Mouse (Mus musculus): ENCODE measurements around the gene Olfr770. TPM values are rescaled to one million over a fixed set of nuclear protein-coding genes. Genes with fewer than 3 reads are reported as not detected.
"Not testable (repeated sequence)": the region's sequence is repeated elsewhere in the genome, so short reads cannot be mapped to it uniquely, and the experiment has no call there.

Olfr770 gene
- polyA plus RNA-seq (2012; fragmentation: generic; extraction: Trizol): not detected
- long read RNA-seq, experiment 1: 0 reads
- long read RNA-seq, experiment 2: 0 reads

DNA sequence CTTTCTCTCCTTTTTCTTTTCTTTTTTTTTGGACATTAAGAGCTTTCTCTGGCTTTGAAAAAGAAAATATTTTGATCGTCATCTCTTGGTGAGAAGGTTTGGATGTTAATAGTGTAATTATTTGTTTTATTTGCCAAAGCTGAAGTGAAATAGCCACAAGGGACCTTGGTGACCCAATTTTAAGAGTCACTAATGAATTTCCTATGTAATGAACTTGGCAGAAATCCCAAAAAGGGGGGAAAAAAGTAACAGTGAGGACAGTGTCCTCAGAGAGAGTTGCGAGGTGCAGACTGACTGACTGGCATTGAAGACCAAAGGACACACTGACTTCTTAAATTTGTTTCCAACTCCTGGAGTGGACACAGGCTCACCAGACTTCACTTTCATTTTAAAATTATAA, at the start of gene Olfr770:
Olfr770 (minus strand) TSS at position 101 of the 400 bp plus-strand sequence.
- no peaks in the 10 kb centered on the region for H3K27me3 ChIP-seq (ENCODE audit: control insufficient read depth, insufficient read depth, insufficient read length)
- TF ChIP-seq MYOD1 (IDR thresholded peaks at IDR 0.05; ENCODE audit: control insufficient read depth, insufficient read length, low read depth): no peak
- no peaks in the 10 kb centered on the region for H3K79me3 ChIP-seq (ENCODE audit: low read depth)
- no peak within 1 kb of the TSS for H3K4me3 ChIP-seq (ENCODE audit: insufficient read depth, poor library complexity, severe bottlenecking)
- no peak within 1 kb of the TSS for H3ac ChIP-seq (ENCODE audit: control insufficient read depth, insufficient read length, low read depth)
- H3K79me2 ChIP-seq (ENCODE audit: control insufficient read depth, insufficient read depth): no peaks in the 10 kb centered on the region
- no peaks in the 10 kb centered on the region for H3K36me3 ChIP-seq (ENCODE audit: control insufficient read depth, insufficient read depth)

DNA sequence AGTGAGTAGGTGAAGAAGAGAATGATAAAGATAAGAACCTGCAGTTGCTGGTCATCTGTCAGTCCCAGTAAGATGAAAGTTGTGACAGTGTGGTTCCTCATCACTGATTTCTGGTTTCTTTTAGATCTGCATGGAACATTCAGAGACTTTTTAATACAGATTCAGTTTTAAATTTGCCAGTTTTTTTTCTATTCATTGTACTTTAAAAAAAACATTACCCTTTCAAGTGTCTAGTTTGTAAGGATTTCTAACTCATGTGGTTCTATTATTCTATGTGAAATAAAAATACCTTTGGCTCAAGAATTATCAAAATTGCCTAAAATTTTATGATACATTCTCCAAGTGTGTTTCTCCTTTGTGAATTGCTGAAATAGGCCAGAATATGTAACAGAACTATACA, 48.5 kb upstream of the Olfr770 start, which contains the start of gene Olfr773:
Olfr773 (minus strand) TSS at position 101 of the 400 bp plus-strand sequence.
- H3K79me3 ChIP-seq (ENCODE audit: low read depth); H3K36me3 ChIP-seq (ENCODE audit: control insufficient read depth, insufficient read depth); H3K27me3 ChIP-seq (ENCODE audit: control insufficient read depth, insufficient read depth, insufficient read length); H3ac ChIP-seq (ENCODE audit: control insufficient read depth, insufficient read length, low read depth); H3K4me3 ChIP-seq (ENCODE audit: insufficient read depth, poor library complexity, severe bottlenecking); H3K79me2 ChIP-seq (ENCODE audit: control insufficient read depth, insufficient read depth): not testable (repeated sequence)

DNA sequence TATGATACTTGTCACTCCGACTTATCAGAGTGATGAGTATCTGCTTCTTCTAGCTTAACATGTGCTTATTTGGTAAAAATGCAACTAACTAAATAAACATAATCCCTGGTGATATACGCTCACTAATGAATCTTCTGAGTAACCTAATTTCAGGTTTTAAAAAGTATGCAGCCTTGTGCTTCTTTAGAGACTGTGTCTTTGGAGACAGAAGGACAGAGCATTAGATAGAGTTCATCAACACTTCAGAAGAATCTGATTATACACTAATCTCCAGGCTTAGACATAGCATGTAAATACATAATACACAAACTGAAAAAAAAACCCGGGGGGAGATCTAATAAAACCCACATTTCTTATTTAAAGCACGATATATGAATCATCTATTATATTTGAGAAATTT, 39.0 kb upstream of the Olfr770 start, which contains the start of gene Olfr772:
Olfr772 (minus strand) TSS at position 101 of the 400 bp plus-strand sequence.
- H3K79me2 ChIP-seq (ENCODE audit: control insufficient read depth, insufficient read depth); H3K4me3 ChIP-seq (ENCODE audit: insufficient read depth, poor library complexity, severe bottlenecking); H3K27me3 ChIP-seq (ENCODE audit: control insufficient read depth, insufficient read depth, insufficient read length); H3K79me3 ChIP-seq (ENCODE audit: low read depth); H3ac ChIP-seq (ENCODE audit: control insufficient read depth, insufficient read length, low read depth); H3K36me3 ChIP-seq (ENCODE audit: control insufficient read depth, insufficient read depth): not testable (repeated sequence)

DNA sequence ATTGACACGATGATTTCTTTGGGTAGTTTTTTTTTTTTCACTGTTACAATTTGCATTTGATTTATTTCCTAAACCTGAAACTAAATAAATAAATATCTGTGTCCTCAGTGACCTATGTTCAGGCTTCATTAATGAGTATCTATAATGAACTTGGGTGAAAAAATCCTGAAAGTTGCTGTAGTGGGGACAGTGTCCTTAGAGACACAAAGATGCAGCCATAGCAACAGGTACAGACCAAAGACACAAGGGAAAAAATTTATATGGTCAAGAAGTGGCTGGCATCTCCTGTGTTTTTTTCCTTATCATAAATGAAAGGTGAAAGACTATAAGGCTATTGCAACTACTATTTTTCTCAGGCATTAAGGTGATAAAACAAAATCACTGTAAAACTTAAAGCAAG, 25.9 kb upstream of the Olfr770 start, which contains the start of gene Olfr771:
Olfr771 (minus strand) TSS at position 101 of the 400 bp plus-strand sequence.
- TF ChIP-seq CTCF (IDR thresholded peaks at IDR 0.05; ENCODE audit: control insufficient read depth, insufficient read depth, insufficient read length): no peak
- TF ChIP-seq MYOD1 (IDR thresholded peaks at IDR 0.05; ENCODE audit: control insufficient read depth, insufficient read length, low read depth): no peak
- no peak for TF ChIP-seq FOSL1 (IDR thresholded peaks at IDR 0.05; ENCODE audit: insufficient read depth, low read length, poor library complexity, severe bottlenecking)
- TF ChIP-seq CEBPB (IDR thresholded peaks at IDR 0.05; ENCODE audit: low read depth): no peak
- no peak for TF ChIP-seq USF1 (IDR thresholded peaks at IDR 0.05; ENCODE audit: low read depth)
- TF ChIP-seq MYOG (IDR thresholded peaks at IDR 0.05; ENCODE audit: control insufficient read depth, extremely low read depth, insufficient read length): no peak
- TF ChIP-seq MAX (IDR thresholded peaks at IDR 0.05): no peak
- Histone ChIP-seq H3K27me3 (ENCODE audit: control insufficient read depth, insufficient read depth, insufficient read length) (no peaks in the 10 kb centered on the region), H3ac (ENCODE audit: control insufficient read depth, insufficient read length, low read depth) (no peak within 1 kb of the TSS), H3K79me3 (ENCODE audit: low read depth) (no peaks in the 10 kb centered on the region), H3K4me3 (ENCODE audit: insufficient read depth, poor library complexity, severe bottlenecking) (no peak within 1 kb of the TSS), H3K36me3 (ENCODE audit: control insufficient read depth, insufficient read depth) (no peaks in the 10 kb centered on the region), H3K79me2 (ENCODE audit: control insufficient read depth, insufficient read depth) (no peaks in the 10 kb centered on the region)

DNA sequence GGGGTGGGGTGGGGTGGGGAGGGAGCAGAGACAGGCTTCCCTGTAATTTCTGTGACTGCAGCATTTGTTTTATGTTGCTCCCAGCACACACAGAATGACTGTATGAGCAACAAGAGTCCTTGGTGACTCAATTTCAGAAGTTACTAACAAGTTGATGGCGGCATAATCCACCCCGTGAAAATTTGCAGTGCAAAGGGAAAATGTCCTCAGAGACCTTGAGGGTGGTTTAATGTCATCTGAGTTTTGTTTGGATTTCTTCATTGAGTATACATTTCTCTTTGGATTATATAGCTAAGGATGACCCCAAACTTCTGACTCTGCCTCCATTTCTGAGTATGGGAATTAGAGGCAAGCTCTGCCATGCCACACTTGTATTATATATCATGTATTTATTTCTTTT, 21.0 kb downstream of the Olfr770 start, which contains the start of gene Olfr769:
Olfr769 (minus strand) TSS at position 101 of the 400 bp plus-strand sequence.
- TF ChIP-seq MYOG (IDR thresholded peaks at IDR 0.05; ENCODE audit: control insufficient read depth, extremely low read depth, insufficient read length): no peak
- no peak for TF ChIP-seq CTCF (IDR thresholded peaks at IDR 0.05; ENCODE audit: control insufficient read depth, insufficient read depth, insufficient read length)
- TF ChIP-seq MAX (IDR thresholded peaks at IDR 0.05): no peak
- no peak for TF ChIP-seq MYOD1 (IDR thresholded peaks at IDR 0.05; ENCODE audit: control insufficient read depth, insufficient read length, low read depth)
- no peak for TF ChIP-seq CEBPB (IDR thresholded peaks at IDR 0.05; ENCODE audit: low read depth)
- no peak for TF ChIP-seq USF1 (IDR thresholded peaks at IDR 0.05; ENCODE audit: low read depth)
- no peak for TF ChIP-seq FOSL1 (IDR thresholded peaks at IDR 0.05; ENCODE audit: insufficient read depth, low read length, poor library complexity, severe bottlenecking)
- Histone ChIP-seq H3K79me3 (ENCODE audit: low read depth) (no peaks in the 10 kb centered on the region), H3K4me3 (ENCODE audit: insufficient read depth, poor library complexity, severe bottlenecking) (no peak within 1 kb of the TSS), H3K36me3 (ENCODE audit: control insufficient read depth, insufficient read depth) (no peaks in the 10 kb centered on the region), H3ac (ENCODE audit: control insufficient read depth, insufficient read length, low read depth) (no peak within 1 kb of the TSS), H3K27me3 (ENCODE audit: control insufficient read depth, insufficient read depth, insufficient read length) (no peaks in the 10 kb centered on the region), H3K79me2 (ENCODE audit: control insufficient read depth, insufficient read depth) (no peaks in the 10 kb centered on the region)

DNA sequence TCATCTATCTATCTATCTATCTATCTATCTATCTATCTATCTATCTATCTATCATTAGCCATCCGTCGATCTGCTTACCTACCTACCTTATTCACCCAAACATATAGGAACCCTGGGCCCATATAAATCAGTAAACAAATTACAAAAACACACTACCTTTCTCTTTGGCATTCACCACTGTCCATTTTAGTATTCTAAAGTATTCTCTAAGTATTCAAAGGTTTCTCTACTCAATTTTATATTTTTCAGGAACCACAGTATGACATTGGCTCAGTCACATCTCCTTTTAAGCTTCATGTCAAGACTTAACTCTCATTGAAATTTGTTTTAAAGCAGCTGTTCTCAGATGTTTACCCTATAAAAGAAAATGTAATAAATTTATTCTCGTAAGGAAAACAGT, 23.7 kb downstream of the Olfr770 start:
- H3K79me3 ChIP-seq (ENCODE audit: low read depth): no peaks in the 10 kb centered on the region
- TF ChIP-seq MYOG (IDR thresholded peaks at IDR 0.05; ENCODE audit: control insufficient read depth, extremely low read depth, insufficient read length) (no peak), FOSL1 (IDR thresholded peaks at IDR 0.05; ENCODE audit: insufficient read depth, low read length, poor library complexity, severe bottlenecking) (no peak), MAX (IDR thresholded peaks at IDR 0.05) (no peak), CEBPB (IDR thresholded peaks at IDR 0.05; ENCODE audit: low read depth) (no peak), CTCF (IDR thresholded peaks at IDR 0.05; ENCODE audit: control insufficient read depth, insufficient read depth, insufficient read length) (no peak), USF1 (IDR thresholded peaks at IDR 0.05; ENCODE audit: low read depth) (no peak)
- H3K4me3 ChIP-seq (ENCODE audit: insufficient read depth, poor library complexity, severe bottlenecking): no peak overlapping the region
- no peaks in the 10 kb centered on the region for H3K36me3 ChIP-seq (ENCODE audit: control insufficient read depth, insufficient read depth)
- H3K79me2 ChIP-seq (ENCODE audit: control insufficient read depth, insufficient read depth): no peaks in the 10 kb centered on the region
- no peak overlapping the region for H3ac ChIP-seq (ENCODE audit: control insufficient read depth, insufficient read length, low read depth)
- no peaks in the 10 kb centered on the region for H3K27me3 ChIP-seq (ENCODE audit: control insufficient read depth, insufficient read depth, insufficient read length)

Data from C2C12 (cell line).